Comparison of ENCODE assay signal across 8 mouse cellular contexts in genomic region chr4:82512335-82512734, GRCm38 (mm10).
DNase-seq lines count a peak whose midpoint lies in the region; ATAC-seq and TF ChIP-seq lines count a peak whose summit lies in the region.

No protein-coding gene starts in this region.

- H3K9me3 ChIP-seq in lung, embryonic 16.5 days (ENCODE audit: control insufficient read depth, low read length) = no peaks in the 10 kb centered on the region
- H3K9me3 ChIP-seq in forebrain, embryonic 16.5 days (ENCODE audit: control insufficient read depth, low read length) = no peaks in the 10 kb centered on the region
- H3K9me3 ChIP-seq in limb, embryonic 11.5 days (ENCODE audit: control insufficient read depth, low read length) = no peaks in the 10 kb centered on the region

- TF ChIP-seq POLR2A in small intestine, adult 2 months (IDR thresholded peaks at IDR 0.05; ENCODE audit: low read depth, low read length) = no peak

- TF ChIP-seq CTCF in small intestine, adult 2 months (IDR thresholded peaks at IDR 0.05; ENCODE audit: extremely low read depth, insufficient read length, insufficient replicate concordance, low read depth, low read length) = no peak

- 1% methylated on average over 13 of the region's 13 CpGs for WGBS in lung, embryonic 16.5 days
- WGBS in forebrain, embryonic 16.5 days = under 1% methylated on average over 13 of the region's 13 CpGs
- under 1% methylated on average over 13 of the region's 13 CpGs for WGBS in limb, embryonic 11.5 days
- 4% methylated on average over 13 of the region's 13 CpGs for whole genome bisulfite sequencing in small intestine, adult 2 months

- H3K27ac ChIP-seq in lung, embryonic 16.5 days (ENCODE audit: low read length) = peak overlapping the region; percentile 99
- peak overlapping the region; percentile 97 for H3K27ac ChIP-seq in forebrain, embryonic 16.5 days (ENCODE audit: low read length)
- peak overlapping the region; percentile 81; the same call in 1 of the 2 replicates for H3K27ac ChIP-seq in limb, embryonic 11.5 days (replicated peaks; ENCODE audit: low read depth, low read length)
- H3K27ac ChIP-seq in small intestine, adult 2 months (ENCODE audit: insufficient read depth, low read depth, low read length) = peak overlapping the region; percentile 88

- ATAC-seq in lung, embryonic 16.5 days (ENCODE audit: low read depth) = no peak
- ATAC-seq in forebrain, embryonic 16.5 days = no peak
- ATAC-seq in limb, embryonic 11.5 days (ENCODE audit: insufficient number of reproducible peaks, low FRiP score, low TSS enrichment, low read depth) = no peak
- ATAC-seq in cerebellum, adult (ENCODE audit: insufficient number of reproducible peaks, low FRiP score, low TSS enrichment) = no peak

- peak overlapping the region; percentile 61 for H3K4me3 ChIP-seq in lung, embryonic 16.5 days (ENCODE audit: low read length)
- peak overlapping the region; percentile 62 for H3K4me3 ChIP-seq in forebrain, embryonic 16.5 days (replicated peaks; ENCODE audit: low read length)
- H3K4me3 ChIP-seq in limb, embryonic 11.5 days (ENCODE audit: low read depth, low read length) = peak overlapping the region; percentile 35
- H3K4me3 ChIP-seq in small intestine, adult 2 months (ENCODE audit: low read depth, low read length) = peak overlapping the region; percentile 75

- H3K4me1 ChIP-seq in lung, embryonic 16.5 days (replicated peaks; ENCODE audit: control insufficient read depth, insufficient read depth, low read length) = peaks cover 37% of the 10 kb centered on the region
- peaks cover 27% of the 10 kb centered on the region for H3K4me1 ChIP-seq in forebrain, embryonic 16.5 days (replicated peaks; ENCODE audit: control insufficient read depth, insufficient read depth, low read length)
- peaks cover 40% of the 10 kb centered on the region for H3K4me1 ChIP-seq in limb, embryonic 11.5 days (ENCODE audit: control insufficient read depth, insufficient read depth, low read length)
- H3K4me1 ChIP-seq in small intestine, adult 2 months (ENCODE audit: control insufficient read depth, insufficient read depth, insufficient read length, low read length) = peaks cover 9% of the 10 kb centered on the region

- H3K27me3 ChIP-seq in lung, embryonic 16.5 days (ENCODE audit: control insufficient read depth, insufficient read depth, low read depth, low read length) = no peaks in the 10 kb centered on the region
- no peaks in the 10 kb centered on the region for H3K27me3 ChIP-seq in forebrain, embryonic 16.5 days (replicated peaks; ENCODE audit: control insufficient read depth, insufficient read depth, low read length)
- no peaks in the 10 kb centered on the region for H3K27me3 ChIP-seq in limb, embryonic 11.5 days (ENCODE audit: control insufficient read depth, insufficient read depth, low read length)
- no peaks in the 10 kb centered on the region for H3K27me3 ChIP-seq in small intestine, adult 2 months (ENCODE audit: control insufficient read depth, insufficient read depth, low read length)

- peak overlapping the region; percentile 78 for H3K9ac ChIP-seq in lung, embryonic 16.5 days (ENCODE audit: low read length)
- H3K9ac ChIP-seq in forebrain, embryonic 16.5 days (replicated peaks; ENCODE audit: low read depth, low read length) = peak overlapping the region; percentile 76
- H3K9ac ChIP-seq in limb, embryonic 11.5 days (ENCODE audit: low read length) = peak overlapping the region; percentile 84

- H3K36me3 ChIP-seq in lung, embryonic 16.5 days (ENCODE audit: control insufficient read depth, insufficient read depth, low read length) = no peaks in the 10 kb centered on the region
- H3K36me3 ChIP-seq in forebrain, embryonic 16.5 days (ENCODE audit: control insufficient read depth, insufficient read depth) = no peaks in the 10 kb centered on the region
- no peaks in the 10 kb centered on the region for H3K36me3 ChIP-seq in limb, embryonic 11.5 days (ENCODE audit: control insufficient read depth, insufficient read depth, low read length)
- H3K36me3 ChIP-seq in small intestine, adult 2 months (ENCODE audit: control insufficient read depth, insufficient read depth, low read length) = no peaks in the 10 kb centered on the region

- no peak for DNase-seq in lung, postnatal 10 days
- DNase-seq in limb, embryonic 11.5 days (ENCODE audit: low spot score) = peak; percentile 55
- DNase-seq in MN1 (ENCODE audit: low spot score) = no peak
- DNase-seq in right cerebral cortex, postnatal 10 days (ENCODE audit: low spot score in 2 of 2) = no peak

- H3K4me2 ChIP-seq in lung, embryonic 16.5 days (ENCODE audit: low read depth, low read length) = peak overlapping the region; percentile 95
- H3K4me2 ChIP-seq in forebrain, embryonic 16.5 days (ENCODE audit: low read length) = peak overlapping the region; percentile 97
- peak overlapping the region; percentile 88 for H3K4me2 ChIP-seq in limb, embryonic 11.5 days (ENCODE audit: low read depth, severe bottlenecking)
